In genomic region chr11:117077902-117078301, GRCm38 (mm10) we compare ENCODE assay signal across 8 mouse cellular contexts. TPM values are rescaled to one million over a fixed set of nuclear protein-coding genes. Genes with fewer than 3 reads are reported as not detected.
DNase-seq lines count a peak whose midpoint lies in the region; ATAC-seq and TF ChIP-seq lines count a peak whose summit lies in the region.

No protein-coding gene starts in this region.

- dilution Hi-C loops in CH12.LX (cut with MboI; ENCODE audit: extremely low pct_ligation_motif_present, extremely low pct_unique_long_range_greater_than_20kb, low sequenced_read_pairs), result no loop called here

- TF ChIP-seq EP300 in CH12.LX (IDR thresholded peaks at IDR 0.05; ENCODE audit: low read length), result no peak

- no peak for DNase-seq in CH12.LX (ENCODE audit: extremely low read depth)
- no peak for DNase-seq in forebrain, postnatal 0 days
- no peak for DNase-seq in left cerebral cortex, postnatal 10 days (ENCODE audit: extremely low spot score in 1 of 2, low spot score in 2 of 2)
- DNase-seq in B cell, adult 2 months, result no peak
- no peak for DNase-seq in adrenal gland, postnatal 10 days

- in situ Hi-C loops in CH12.LX (cut with MboI; ENCODE audit: low pct_ligation_motif_present, low pct_unique_long_range_greater_than_20kb, low sequenced_read_pairs), result loop anchor here (5.0 kb wide), 2 partner anchors 99 to 279 kb away; no protein-coding TSS in a partner anchor

- 87% methylated on average over 8 of the region's 8 CpGs for WGBS in forebrain, postnatal 0 days
- 62% methylated on average over 8 of the region's 8 CpGs for WGBS in liver, embryonic 15.5 days (ENCODE audit: insufficient replicate concordance)

- H3K9ac ChIP-seq in CH12.LX (ENCODE audit: insufficient read depth, low read depth), result peak overlapping the region; percentile 97
- no peak overlapping the region for H3K9ac ChIP-seq in forebrain, postnatal 0 days
- peak overlapping the region; percentile 75; the same call in 1 of the 2 replicates for H3K9ac ChIP-seq in liver, embryonic 15.5 days

- H3K9me3 ChIP-seq in erythroblast, embryonic 14.5 days (ENCODE audit: control insufficient read depth, low read length), result peaks cover 2% of the 10 kb centered on the region; the same call in 1 of the 2 replicates
- H3K9me3 ChIP-seq in CH12.LX (replicated peaks; ENCODE audit: low read length), result peaks cover 2% of the 10 kb centered on the region
- H3K9me3 ChIP-seq in forebrain, postnatal 0 days (ENCODE audit: low read length), result no peaks in the 10 kb centered on the region
- H3K9me3 ChIP-seq in liver, embryonic 15.5 days (replicated peaks), result no peaks in the 10 kb centered on the region

- intact Hi-C loops in left cerebral cortex, postnatal 10 days (cut with DNase I), result no loop called here

- H3K79me2 ChIP-seq in CH12.LX (replicated peaks; ENCODE audit: control insufficient read depth, extremely low read depth, insufficient read depth, poor library complexity, severe bottlenecking), result peaks cover 26% of the 10 kb centered on the region

- peak overlapping the region; percentile 82 for H3K4me3 ChIP-seq in erythroblast, embryonic 14.5 days (replicated peaks)
- H3K4me3 ChIP-seq in CH12.LX (replicated peaks in 1 of 3; ENCODE audit: low read depth in 2 of 3, low read length in 2 of 3, poor library complexity in 1 of 3), result peak overlapping the region; percentile 78 to 97 (median 92)
- no peak overlapping the region for H3K4me3 ChIP-seq in forebrain, postnatal 0 days (ENCODE audit: low read depth, low read length)
- H3K4me3 ChIP-seq in liver, embryonic 15.5 days (replicated peaks), result peak overlapping the region; percentile 91

- H3K4me2 ChIP-seq in CH12.LX (ENCODE audit: insufficient read depth, low read depth, poor library complexity, severe bottlenecking), result peak overlapping the region; percentile 80
- 0 out of 2 replicates have a peak overlapping the region, but pooled peaks have one; percentile 92 for H3K4me2 ChIP-seq in forebrain, postnatal 0 days (ENCODE audit: low read depth)
- H3K4me2 ChIP-seq in liver, embryonic 15.5 days, result peak overlapping the region; percentile 88

- peaks cover 39% of the 10 kb centered on the region for H3K36me3 ChIP-seq in erythroblast, embryonic 14.5 days (ENCODE audit: control insufficient read depth)
- peaks cover 46 to 53% of the 10 kb centered on the region in 2 experiments for H3K36me3 ChIP-seq in CH12.LX (replicated peaks in 1 of 2; ENCODE audit: control insufficient read depth in 1 of 2, insufficient read depth in 1 of 2, low read length in 1 of 2)
- H3K36me3 ChIP-seq in forebrain, postnatal 0 days (ENCODE audit: insufficient read depth), result peaks cover 25% of the 10 kb centered on the region
- H3K36me3 ChIP-seq in liver, embryonic 15.5 days (replicated peaks), result peaks cover 34% of the 10 kb centered on the region

- H3K4me1 ChIP-seq in erythroblast, embryonic 14.5 days (ENCODE audit: control insufficient read depth), result peaks cover 66% of the 10 kb centered on the region
- peaks cover 14 to 54% of the 10 kb centered on the region in 2 experiments for H3K4me1 ChIP-seq in CH12.LX (ENCODE audit: control insufficient read depth in 1 of 2, insufficient read depth in 2 of 2)
- H3K4me1 ChIP-seq in forebrain, postnatal 0 days (ENCODE audit: insufficient read depth), result peaks cover 17% of the 10 kb centered on the region
- peaks cover 69% of the 10 kb centered on the region for H3K4me1 ChIP-seq in liver, embryonic 15.5 days (replicated peaks)

- no peaks in the 10 kb centered on the region for H3K27me3 ChIP-seq in erythroblast, embryonic 14.5 days (ENCODE audit: control insufficient read depth)
- no peaks in the 10 kb centered on the region for H3K27me3 ChIP-seq in CH12.LX (replicated peaks)
- no peaks in the 10 kb centered on the region for H3K27me3 ChIP-seq in forebrain, postnatal 0 days (ENCODE audit: insufficient read depth, low read length)
- no peaks in the 10 kb centered on the region for H3K27me3 ChIP-seq in liver, embryonic 15.5 days

- H3K27ac ChIP-seq in CH12.LX (ENCODE audit: insufficient read depth, low read depth), result peak overlapping the region; percentile 11; the same call in 1 of the 2 replicates
- no peak overlapping the region for H3K27ac ChIP-seq in forebrain, postnatal 0 days (ENCODE audit: low read depth, low read length)
- peak overlapping the region; percentile 62; the same call in 1 of the 2 replicates for H3K27ac ChIP-seq in liver, embryonic 15.5 days (replicated peaks)

- no peak; the same call in 1 of the 2 replicates for TF ChIP-seq POLR2A in CH12.LX (IDR thresholded peaks at IDR 0.05; ENCODE audit: low read depth, low read length)

- no peak for ATAC-seq in erythroblast, adult 5-6 weeks (replicated peaks; ENCODE audit: low FRiP score, poor library complexity, severe bottlenecking)
- ATAC-seq in forebrain, postnatal 0 days, result no peak
- ATAC-seq in liver, embryonic 15.5 days (ENCODE audit: insufficient read depth), result no peak

- TF ChIP-seq RAD21 in CH12.LX (IDR thresholded peaks at IDR 0.05; ENCODE audit: low read depth, low read length), result no peak

- TF ChIP-seq CTCF in CH12.LX (conservative IDR thresholded peaks at IDR 0.05 in 1 of 2, IDR thresholded peaks at IDR 0.05 in 1 of 2; ENCODE audit: low read depth in 2 of 2, low read length in 2 of 2), result no peak
- TF ChIP-seq CTCF in forebrain, postnatal 0 days (IDR thresholded peaks at IDR 0.05; ENCODE audit: low read depth), result no peak

TF ChIP-seq in CH12.LX, 34 proteins besides CTCF, POLR2A, EP300 and RAD21:
- TF ChIP-seq ZNF384 (IDR thresholded peaks at IDR 0.05; ENCODE audit: low read depth, low read length) (no peak), MAX (IDR thresholded peaks at IDR 0.05; ENCODE audit: low read length) (peak; percentile 88), BHLHE40 (IDR thresholded peaks at IDR 0.05; ENCODE audit: low read depth, low read length) (peak; percentile 8; the same call in 1 of the 2 replicates), NELFE (IDR thresholded peaks at IDR 0.05; ENCODE audit: low read depth, low read length) (0 out of 2 replicates have a peak, but pooled peaks have one; percentile 38), SIN3A (IDR thresholded peaks at IDR 0.05; ENCODE audit: low read length) (peak; percentile 71), MEF2A (IDR thresholded peaks at IDR 0.05; ENCODE audit: borderline replicate concordance, low read depth, low read length) (no peak), MYC (IDR thresholded peaks at IDR 0.05; ENCODE audit: low read depth, low read length) (peak; percentile 86), MXI1 (IDR thresholded peaks at IDR 0.05; ENCODE audit: low read depth, low read length) (peak; percentile 85), TBP (conservative IDR thresholded peaks at IDR 0.05; ENCODE audit: low read depth, low read length) (no peak), CHD1 (IDR thresholded peaks at IDR 0.05; ENCODE audit: low read depth, low read length) (0 out of 2 replicates have a peak, but pooled peaks have one; percentile 49), POLR2AphosphoS2 (IDR thresholded peaks at IDR 0.05; ENCODE audit: low read depth, low read length) (peak; percentile 48; the same call in 1 of the 2 replicates)

RNA-seq across cellular contexts. Expression of gene Sec14l1, which starts 37.1 kb away (rescaled TPM):
- polyA plus RNA-seq in erythroblast, embryonic 14.5 days (2012), result 9.0 and 11.2 TPM in 2 replicates
- total RNA-seq in erythroblast, adult 5-6 weeks (2015; ENCODE audit: low replicate concordance), result 15.7 and 16.9 TPM in 2 replicates
- total RNA-seq in erythroblast, adult 5-6 weeks (2017; ENCODE audit: low replicate concordance), result 27.2 and 32.7 TPM in 2 replicates
- total RNA-seq in CH12.LX (2012; rRNA removed), result 17.9 and 28.2 TPM in 2 replicates
- 17.5 and 18.5 TPM in 2 replicates for total RNA-seq in CH12.LX (2014; rRNA removed)
- polyA plus RNA-seq in CH12.LX (2012; ENCODE audit: insufficient read length, low read depth), result 20.6 and 21.5 TPM in 2 replicates
- 81.3 and 82.9 TPM in 2 replicates for total RNA-seq in forebrain, postnatal 0 days (2014; rRNA removed)
- polyA plus RNA-seq in forebrain, postnatal 0 days (2015; fragmentation: Nextera tagmentation; extraction: Ambion mirVana), result 62.1 and 65.1 TPM in 2 replicates
- polyA plus RNA-seq in liver, embryonic 15.5 days (2015; fragmentation: Nextera tagmentation; extraction: Ambion mirVana), result 18.0 and 20.4 TPM in 2 replicates
- total RNA-seq in left cerebral cortex, postnatal 10 days (2021), result 100 to 1,000 TPM; 144 to 145 TPM
- total RNA-seq in adrenal gland, postnatal 10 days (2021), result 100 to 1,000 TPM; 101 to 113 TPM
